Mouse (Mus musculus): Measurements from ENCODE around the gene Abcb9.

- no peak for TF ChIP-seq EP300 (IDR thresholded peaks at IDR 0.05; ENCODE audit: low read depth)
- no peak for TF ChIP-seq CTCF (IDR thresholded peaks at IDR 0.05; ENCODE audit: low read depth)
These were observed 11.6 kb downstream of the Abcb9 start for GRCm38 (mm10) chr5:124083850-124084587.
